Mouse (Mus musculus) stomach, postnatal 0 days (tissue): ENCODE data around the gene Pacsin3. TPM values are rescaled to one million over a fixed set of nuclear protein-coding genes. Genes with fewer than 3 reads are reported as not detected.
A peak's percentile ranks its signal among the peaks of the same experiment; 100 is the strongest.

ENCODE experiments used
- ATAC-seq: fragments of 200-750 bp; cut with Nextera tagmentation; 2 replicates; pipeline ENCODE4 v1.8.0; 2017; ENCODE audit not compliant: low FRiP score, low TSS enrichment
- DNase-seq: peaks from one replicate; pipeline ENCODE4 v3.0.0-alpha.2; 2016; ENCODE audit warnings: low spot score
- H3K27ac ChIP-seq: fragments of 300-500 bp; sonication (generic); replicated peaks from 2 replicates; pipeline ENCODE4 v1.5.1; 2014; ENCODE audit warnings: mild to moderate bottlenecking, control low read depth
- H3K27me3 ChIP-seq: fragments of 300-500 bp; sonication (generic); 2 replicates; pipeline ENCODE4 v1.6.1; 2014; ENCODE audit warnings: low read length; ENCODE audit not compliant: control insufficient read depth, insufficient read depth
- H3K36me3 ChIP-seq: fragments of 300-500 bp; sonication (generic); 2 replicates; pipeline ENCODE4 v1.6.1; 2014; ENCODE audit warnings: low read length, mixed read lengths; ENCODE audit not compliant: control insufficient read depth, insufficient read depth
- H3K4me1 ChIP-seq: fragments of 300-500 bp; sonication (generic); replicated peaks from 2 replicates; pipeline ENCODE4 v1.6.1; 2014; ENCODE audit warnings: antibody characterized with exemption; ENCODE audit not compliant: control insufficient read depth, insufficient read depth
- H3K4me2 ChIP-seq: fragments of 300-500 bp; sonication (generic); replicated peaks from 2 replicates; pipeline ENCODE4 v1.6.1; 2014; ENCODE audit warnings: low read depth, mild to moderate bottlenecking, control low read depth, moderate library complexity
- H3K4me3 ChIP-seq: fragments of 300-500 bp; sonication (generic); 2 replicates; pipeline ENCODE4 v1.5.1; 2014; ENCODE audit warnings: low read depth, low read length, control low read depth
- H3K9ac ChIP-seq: fragments of 300-500 bp; sonication (generic); 2 replicates; pipeline ENCODE4 v1.6.1; 2014; ENCODE audit warnings: mild to moderate bottlenecking, low read length, control low read depth, mixed read lengths
- H3K9me3 ChIP-seq: fragments of 300-500 bp; sonication (generic); 2 replicates; pipeline ENCODE4 v1.6.1; 2016; ENCODE audit warnings: low read length; ENCODE audit not compliant: control insufficient read depth
- CTCF ChIP-seq: IDR thresholded peaks from 2 replicates; pipeline ENCODE4 v1.5.1; 2016; ENCODE audit warnings: antibody characterized with exemption, low read depth, mild to moderate bottlenecking, moderate library complexity
- EP300 ChIP-seq: optimal IDR thresholded peaks from 2 replicates; pipeline ENCODE3; 2016; ENCODE audit warnings: antibody characterized with exemption
- WGBS: fragments of 180-500 bp; shearing (Covaris S2); extraction: QIAGEN DNeasy Blood & Tissue Kit; methylation state at CpG from one replicate; pipeline ENCODE4 v1.1.7; 2014; 5-methylcytosine and 5-hydroxymethylcytosine counted together
- polyA plus RNA-seq: library from polyadenylated mRNA; unstranded; fragments of >200 nt; fragmentation: Nextera tagmentation; extraction: Ambion mirVana; gene quantifications from 2 replicates; pipeline ENCODE4 v1.2.1, GENCODE M21; 2015

Gene Pacsin3
- polyA plus RNA-seq, 1 experiment from 2014 or later: 46.2 TPM

- no peak overlapping the region for H3K4me2 ChIP-seq
- DNase-seq (no peak), ATAC-seq (no peak)
- no peaks in the 10 kb centered on the region for H3K9me3 ChIP-seq
- H3K36me3 ChIP-seq: no peaks in the 10 kb centered on the region
- H3K4me3 ChIP-seq: no peak overlapping the region
- 50% methylated on average over 3 of the region's 3 CpGs for WGBS
- H3K27ac ChIP-seq: no peak overlapping the region
- H3K27me3 ChIP-seq: no peaks in the 10 kb centered on the region
- peaks cover 3% of the 10 kb centered on the region; the same call in 1 of the 2 replicates for H3K4me1 ChIP-seq
- H3K9ac ChIP-seq: no peak overlapping the region
- TF ChIP-seq EP300 (no peak), CTCF (no peak)
Observed at GRCm38 (mm10) chr2:91309546-91309945, 53.8 kb downstream of the Pacsin3 start.

- H3K4me3 ChIP-seq: no peak overlapping the region
- no peaks in the 10 kb centered on the region for H3K9me3 ChIP-seq
- peak; percentile 47; the same call in 1 of the 2 replicates for ATAC-seq
- no peaks in the 10 kb centered on the region for H3K36me3 ChIP-seq
- no peaks in the 10 kb centered on the region for H3K27me3 ChIP-seq
- TF ChIP-seq CTCF: no peak
- TF ChIP-seq EP300: no peak
- no peak overlapping the region for H3K9ac ChIP-seq
- H3K4me2 ChIP-seq: no peak overlapping the region
- peaks cover 3% of the 10 kb centered on the region; the same call in 1 of the 2 replicates for H3K4me1 ChIP-seq
- no peak for DNase-seq
- H3K27ac ChIP-seq: 0 out of 2 replicates have a peak overlapping the region, but pooled peaks have one; percentile 13
- WGBS: 42% methylated on average over 10 of the region's 10 CpGs
Observed at GRCm38 (mm10) chr2:91312578-91313311, 57.0 kb downstream of the Pacsin3 start.

- Histone ChIP-seq H3K9ac (no peak overlapping the region), H3K4me3 (no peak overlapping the region), H3K9me3 (no peaks in the 10 kb centered on the region), H3K4me2 (no peak overlapping the region), H3K27ac (no peak overlapping the region), H3K4me1 (peaks cover 3% of the 10 kb centered on the region; the same call in 1 of the 2 replicates), H3K36me3 (no peaks in the 10 kb centered on the region), H3K27me3 (no peaks in the 10 kb centered on the region)
- ATAC-seq: no peak
- DNase-seq: no peak
- TF ChIP-seq CTCF: no peak
- no peak for TF ChIP-seq EP300
- WGBS: 89% methylated on average over 7 of the region's 7 CpGs
Observed at GRCm38 (mm10) chr2:91314184-91314583, 58.4 kb downstream of the Pacsin3 start.

Other genes starting within 250 kb of the Pacsin3 start
- gene Rapsn, start 220.3 kb upstream of the Pacsin3 start, polyA plus RNA-seq: 1.3 and 1.8 TPM in 2 replicates
- gene Psmc3, start 201.9 kb upstream of the Pacsin3 start, polyA plus RNA-seq: 203 and 211 TPM in 2 replicates
- gene Slc39a13, start 185.5 kb upstream of the Pacsin3 start, polyA plus RNA-seq: 19.1 and 19.4 TPM in 2 replicates
- 6.4 and 7.0 TPM in 2 replicates for gene Spi1, start 173.6 kb upstream of the Pacsin3 start, polyA plus RNA-seq
- 0.02 and 0.07 TPM in 2 replicates for gene Mybpc3, start 137.8 kb upstream of the Pacsin3 start, polyA plus RNA-seq
- 7.5 and 8.7 TPM in 2 replicates for gene Madd, start 72.1 kb upstream of the Pacsin3 start, polyA plus RNA-seq
- gene Nr1h3, start 53.1 kb upstream of the Pacsin3 start, polyA plus RNA-seq: 1.8 and 2.2 TPM in 2 replicates
- gene Acp2, start 53.1 kb upstream of the Pacsin3 start, polyA plus RNA-seq: 11.6 and 13.5 TPM in 2 replicates
- 11.0 and 12.5 TPM in 2 replicates for gene Ddb2, start 19.0 kb upstream of the Pacsin3 start, polyA plus RNA-seq
- 46.7 and 48.1 TPM in 2 replicates for gene Arfgap2, start 9.0 kb downstream of the Pacsin3 start, polyA plus RNA-seq
- gene 1110051M20Rik, start 188.8 kb downstream of the Pacsin3 start, polyA plus RNA-seq: 19.1 and 20.3 TPM in 2 replicates
- 3.0 and 3.4 TPM in 2 replicates for gene Lrp4, start 201.6 kb downstream of the Pacsin3 start, polyA plus RNA-seq